Mouse (Mus musculus) lung, embryonic 15.5 days (tissue): Measurements from ENCODE around the gene Cyb5d1. TPM values are rescaled to one million over a fixed set of nuclear protein-coding genes. Genes with fewer than 3 reads are reported as not detected.
"Not testable (repeated sequence)": the region's sequence is repeated elsewhere in the genome, so short reads cannot be mapped to it uniquely, and the experiment has no call there.

Experiments
- ATAC-seq: fragments of 200-750 bp; cut with Nextera tagmentation; 2 replicates; pipeline ENCODE4 v1.8.0; 2017; ENCODE audit warnings: moderate number of reproducible peaks, borderline replicate concordance; ENCODE audit not compliant: low FRiP score, low TSS enrichment; ENCODE audit errors: extremely low read depth
- H3K27ac ChIP-seq: fragments of 300-500 bp; sonication (generic); 2 replicates; pipeline ENCODE4 v1.5.1; 2015; ENCODE audit warnings: moderate library complexity, mild to moderate bottlenecking, inconsistent platforms
- H3K27me3 ChIP-seq: fragments of 300-500 bp; sonication (generic); 2 replicates; pipeline ENCODE4 v1.6.1; 2015; ENCODE audit warnings: inconsistent platforms
- H3K36me3 ChIP-seq: fragments of 300-500 bp; sonication (generic); 2 replicates; pipeline ENCODE4 v1.6.1; 2015; ENCODE audit warnings: inconsistent platforms
- H3K4me1 ChIP-seq: fragments of 300-500 bp; sonication (generic); 2 replicates; pipeline ENCODE4 v1.6.1; 2015; ENCODE audit warnings: inconsistent platforms
- H3K4me2 ChIP-seq: fragments of 300-500 bp; sonication (generic); 2 replicates; pipeline ENCODE4 v1.6.1; 2015; ENCODE audit warnings: inconsistent platforms, mild to moderate bottlenecking, moderate library complexity
- H3K4me3 ChIP-seq: fragments of 300-500 bp; sonication (generic); 2 replicates; pipeline ENCODE4 v1.5.1; 2015; ENCODE audit warnings: mild to moderate bottlenecking, inconsistent platforms
- H3K9ac ChIP-seq: fragments of 300-500 bp; sonication (generic); 2 replicates; pipeline ENCODE4 v1.6.1; 2015; ENCODE audit warnings: inconsistent platforms
- H3K9me3 ChIP-seq: fragments of 300-500 bp; sonication (generic); 2 replicates; pipeline ENCODE4 v1.6.1; 2016; ENCODE audit warnings: inconsistent platforms
- WGBS: fragments of 180-500 bp; shearing (Covaris S2); methylation state at CpG from one replicate; pipeline ENCODE4 v1.1.7; 2015; 5-methylcytosine and 5-hydroxymethylcytosine counted together
- polyA plus RNA-seq: library from polyadenylated mRNA; unstranded; fragments of >200 nt; fragmentation: Nextera tagmentation; extraction: Ambion mirVana; gene quantifications from 2 replicates; pipeline ENCODE4 v1.2.1, GENCODE M21; 2015

The Cyb5d1 gene
- polyA plus RNA-seq, 1 experiment from 2014 or later: 31.5 TPM

- Histone ChIP-seq H3K27ac (peak overlapping the region; percentile 97), H3K4me1 (peaks cover 42% of the 10 kb centered on the region), H3K4me3 (peak overlapping the region; percentile 69), H3K9me3 (no peaks in the 10 kb centered on the region), H3K27me3 (no peaks in the 10 kb centered on the region), H3K36me3 (peaks cover 33% of the 10 kb centered on the region), H3K4me2 (peak overlapping the region; percentile 68), H3K9ac (peak overlapping the region; percentile 93)
- ATAC-seq: no peak
- WGBS: 38% methylated on average over 21 of the region's 21 CpGs
Observed at GRCm38 (mm10) chr11:69398486-69399200, 3.2 kb upstream of the Cyb5d1 start.

- WGBS: 7% methylated on average over 13 of the region's 16 CpGs
- H3K27me3 ChIP-seq: no peaks in the 10 kb centered on the region
- H3K4me1 ChIP-seq: peaks cover 42% of the 10 kb centered on the region
- peaks cover 28% of the 10 kb centered on the region for H3K36me3 ChIP-seq
- H3K9ac ChIP-seq: peak within 1 kb of the TSS; percentile 93
- no peak for ATAC-seq
- peak within 1 kb of the TSS; percentile 69 for H3K4me3 ChIP-seq
- H3K4me2 ChIP-seq: peak within 1 kb of the TSS; percentile 68
- no peaks in the 10 kb centered on the region for H3K9me3 ChIP-seq
- peak within 1 kb of the TSS; percentile 97 for H3K27ac ChIP-seq
Observed at GRCm38 (mm10) chr11:69398059-69398458, 2.6 kb upstream of the Cyb5d1 start, which contains the start of gene Tmem88. Gene Tmem88 (minus strand): TSS chr11:69398234.

GRCm38 (mm10) chr11:69397581-69398057 is 2.2 kb upstream of the Cyb5d1 start:
- WGBS: 13% methylated on average over 24 of the region's 24 CpGs
- H3K27me3 ChIP-seq: no peaks in the 10 kb centered on the region
- peak overlapping the region; percentile 97 for H3K27ac ChIP-seq
- H3K9me3 ChIP-seq: no peaks in the 10 kb centered on the region
- no peak for ATAC-seq
- H3K9ac ChIP-seq: peak overlapping the region; percentile 93
- H3K4me1 ChIP-seq: peaks cover 42% of the 10 kb centered on the region
- H3K4me3 ChIP-seq: peak overlapping the region; percentile 69
- H3K4me2 ChIP-seq: peak overlapping the region; percentile 68
- H3K36me3 ChIP-seq: peaks cover 24% of the 10 kb centered on the region

- Histone ChIP-seq H3K9ac (peak overlapping the region; percentile 93), H3K4me2 (peak overlapping the region; percentile 68), H3K9me3 (no peaks in the 10 kb centered on the region), H3K27ac (peak overlapping the region; percentile 97), H3K4me3 (peak overlapping the region; percentile 69), H3K4me1 (peaks cover 42% of the 10 kb centered on the region), H3K36me3 (peaks cover 18% of the 10 kb centered on the region), H3K27me3 (no peaks in the 10 kb centered on the region)
- WGBS: 31% methylated on average over 11 of the region's 11 CpGs
- ATAC-seq: no peak
Observed at GRCm38 (mm10) chr11:69396772-69397171, 1.3 kb upstream of the Cyb5d1 start.

GRCm38 (mm10) chr11:69395634-69396373 is 373 bp upstream of the Cyb5d1 start:
- WGBS: under 1% methylated on average over 48 of the region's 48 CpGs
- H3K4me1 ChIP-seq: peaks cover 42% of the 10 kb centered on the region
- H3K36me3 ChIP-seq: peaks cover 10% of the 10 kb centered on the region
- no peaks in the 10 kb centered on the region for H3K27me3 ChIP-seq
- H3K9me3 ChIP-seq: no peaks in the 10 kb centered on the region
- peak overlapping the region; percentile 93 for H3K9ac ChIP-seq
- H3K27ac ChIP-seq: peak overlapping the region; percentile 97
- peak; percentile 86 for ATAC-seq
- peak overlapping the region; percentile 68 for H3K4me2 ChIP-seq
- H3K4me3 ChIP-seq: peak overlapping the region; percentile 69

GRCm38 (mm10) chr11:69394591-69395167 is 752 bp downstream of the Cyb5d1 start:
- Histone ChIP-seq H3K27ac (peak overlapping the region; percentile 97), H3K4me1 (peaks cover 43% of the 10 kb centered on the region), H3K4me2 (peak overlapping the region; percentile 68), H3K4me3 (peak overlapping the region; percentile 69), H3K9ac (peak overlapping the region; percentile 93)
- under 1% methylated on average over 31 of the region's 31 CpGs for whole genome bisulfite sequencing
- H3K27me3 ChIP-seq, H3K36me3 ChIP-seq, ATAC-seq, H3K9me3 ChIP-seq: not testable (repeated sequence)

- WGBS: 51% methylated on average over 10 of the region's 10 CpGs
- H3K36me3 ChIP-seq: no peaks in the 10 kb centered on the region
- no peak overlapping the region for H3K27ac ChIP-seq
Observed at GRCm38 (mm10) chr11:69390400-69391034, 4.9 kb downstream of the Cyb5d1 start.

GRCm38 (mm10) chr11:69389531-69390399 is 5.7 kb downstream of the Cyb5d1 start:
- Histone ChIP-seq H3K9ac (no peak overlapping the region), H3K4me1 (peaks cover 13% of the 10 kb centered on the region), H3K36me3 (no peaks in the 10 kb centered on the region), H3K4me3 (no peak overlapping the region), H3K27me3 (no peaks in the 10 kb centered on the region), H3K4me2 (no peak overlapping the region), H3K27ac (0 out of 2 replicates have a peak overlapping the region, but pooled peaks have one; percentile 13), H3K9me3 (no peaks in the 10 kb centered on the region)
- 58% methylated on average over 14 of the region's 14 CpGs for WGBS
- no peak; the same call in 1 of the 2 replicates for ATAC-seq

More at GRCm38 (mm10) chr11:69390400-69391034, 4.9 kb downstream of the Cyb5d1 start:
- Histone ChIP-seq H3K9me3 (no peaks in the 10 kb centered on the region), H3K27me3 (no peaks in the 10 kb centered on the region), H3K4me1 (peaks cover 13% of the 10 kb centered on the region), H3K4me2 (no peak overlapping the region), H3K9ac (no peak overlapping the region), H3K4me3 (no peak overlapping the region)
- ATAC-seq: no peak

GRCm38 (mm10) chr11:69388680-69389079 is 6.8 kb downstream of the Cyb5d1 start:
- peaks cover 7% of the 10 kb centered on the region; the same call in 1 of the 2 replicates for H3K4me1 ChIP-seq
- 95% methylated on average over 4 of the region's 4 CpGs for WGBS

GRCm38 (mm10) chr11:69386758-69387157 is 8.7 kb downstream of the Cyb5d1 start:
- 66% methylated on average over 7 of the region's 7 CpGs for WGBS
- Histone ChIP-seq H3K9me3 (no peaks in the 10 kb centered on the region), H3K4me2 (no peak overlapping the region), H3K4me1 (peaks cover 7% of the 10 kb centered on the region; the same call in 1 of the 2 replicates), H3K36me3 (no peaks in the 10 kb centered on the region), H3K27ac (no peak overlapping the region), H3K4me3 (no peak overlapping the region), H3K9ac (no peak overlapping the region), H3K27me3 (no peaks in the 10 kb centered on the region)
- ATAC-seq: no peak

More at GRCm38 (mm10) chr11:69388680-69389079, 6.8 kb downstream of the Cyb5d1 start:
- no peak for ATAC-seq
- no peak overlapping the region for H3K9ac ChIP-seq
- H3K9me3 ChIP-seq: no peaks in the 10 kb centered on the region
- no peaks in the 10 kb centered on the region for H3K36me3 ChIP-seq
- H3K4me3 ChIP-seq: no peak overlapping the region
- no peak overlapping the region for H3K4me2 ChIP-seq
- no peaks in the 10 kb centered on the region for H3K27me3 ChIP-seq
- no peak overlapping the region for H3K27ac ChIP-seq
